21 mouse cellular contexts compared by ENCODE assay signal in genomic region chr9:27346541-27347269, GRCm38 (mm10). TPM values are rescaled to one million over a fixed set of nuclear protein-coding genes. Genes with fewer than 3 reads are reported as not detected.
DNase-seq lines count a peak whose midpoint lies in the region; ATAC-seq and TF ChIP-seq lines count a peak whose summit lies in the region.
"Had no signal": no experiment of that assay in that cellular context is flagged by ENCODE, and none has a peak within 500 bp of the region (broad histone marks: within the 10 kb centered on the region; RNA-seq: fewer than 3 reads in every experiment).

No protein-coding gene starts in this region.

- H3K4me1 ChIP-seq in forebrain, embryonic 11.5 days (replicated peaks; ENCODE audit: control insufficient read depth, insufficient read depth, low read length): no peaks in the 10 kb centered on the region
- H3K4me1 ChIP-seq in forebrain, embryonic 16.5 days (replicated peaks; ENCODE audit: control insufficient read depth, insufficient read depth, low read length): peaks cover 8% of the 10 kb centered on the region
- H3K4me1 ChIP-seq in hindbrain, postnatal 0 days (ENCODE audit: insufficient read depth, low read length): no peaks in the 10 kb centered on the region
- H3K4me1 ChIP-seq in neural tube, embryonic 12.5 days: peaks cover 6% of the 10 kb centered on the region; the same call in 1 of the 2 replicates

- no peak overlapping the region for H3K9ac ChIP-seq in forebrain, embryonic 11.5 days (ENCODE audit: low read length)
- no peak overlapping the region for H3K9ac ChIP-seq in forebrain, embryonic 16.5 days (replicated peaks; ENCODE audit: low read depth, low read length)
- no peak overlapping the region for H3K9ac ChIP-seq in hindbrain, postnatal 0 days (replicated peaks; ENCODE audit: low read length)
- H3K9ac ChIP-seq in neural tube, embryonic 12.5 days: no peak overlapping the region

- ATAC-seq in forebrain, embryonic 11.5 days (replicated peaks; ENCODE audit: low FRiP score): peak; percentile 36; the same call in 1 of the 2 replicates
- peak; percentile 81 for ATAC-seq in forebrain, embryonic 16.5 days
- peak; percentile 53; the same call in 1 of the 2 replicates for ATAC-seq in hindbrain, postnatal 0 days
- peak; percentile 85 for ATAC-seq in neural tube, embryonic 12.5 days (ENCODE audit: low FRiP score, low read depth)
- ATAC-seq in activated CD4-positive, CD25-positive, alpha-beta regulatory T cell, adult 4 months: no peak

- H3K4me2 ChIP-seq in forebrain, embryonic 11.5 days (ENCODE audit: low read depth, low read length, severe bottlenecking): no peak overlapping the region
- H3K4me2 ChIP-seq in forebrain, embryonic 16.5 days (ENCODE audit: low read length): no peak overlapping the region
- no peak overlapping the region for H3K4me2 ChIP-seq in hindbrain, postnatal 0 days (ENCODE audit: low read depth, low read length)
- H3K4me2 ChIP-seq in neural tube, embryonic 12.5 days (replicated peaks): no peak overlapping the region

- no peaks in the 10 kb centered on the region; the same call in 1 of the 2 replicates for H3K36me3 ChIP-seq in forebrain, embryonic 11.5 days (ENCODE audit: control insufficient read depth, insufficient read depth, low read length)
- no peaks in the 10 kb centered on the region for H3K36me3 ChIP-seq in forebrain, embryonic 16.5 days (ENCODE audit: control insufficient read depth, insufficient read depth)
- H3K36me3 ChIP-seq in hindbrain, postnatal 0 days (ENCODE audit: insufficient read depth, low read length): peaks cover 29% of the 10 kb centered on the region
- peaks cover 25% of the 10 kb centered on the region for H3K36me3 ChIP-seq in neural tube, embryonic 12.5 days

- 53% methylated on average over 11 of the region's 11 CpGs for WGBS in forebrain, embryonic 11.5 days
- WGBS in forebrain, embryonic 16.5 days: 16% methylated on average over 11 of the region's 11 CpGs
- 14% methylated on average over 11 of the region's 11 CpGs for WGBS in hindbrain, postnatal 0 days
- WGBS in neural tube, embryonic 12.5 days: 25% methylated on average over 11 of the region's 11 CpGs

- no peaks in the 10 kb centered on the region for H3K9me3 ChIP-seq in forebrain, embryonic 11.5 days (ENCODE audit: control insufficient read depth, low read length)
- no peaks in the 10 kb centered on the region for H3K9me3 ChIP-seq in forebrain, embryonic 16.5 days (ENCODE audit: control insufficient read depth, low read length)
- H3K9me3 ChIP-seq in hindbrain, postnatal 0 days (ENCODE audit: low read length): no peaks in the 10 kb centered on the region
- no peaks in the 10 kb centered on the region for H3K9me3 ChIP-seq in neural tube, embryonic 12.5 days

- no peak overlapping the region for H3K27ac ChIP-seq in forebrain, embryonic 11.5 days (ENCODE audit: low read depth, low read length)
- no peak overlapping the region for H3K27ac ChIP-seq in forebrain, embryonic 16.5 days (ENCODE audit: low read length)
- H3K27ac ChIP-seq in hindbrain, postnatal 0 days: no peak overlapping the region
- H3K27ac ChIP-seq in neural tube, embryonic 12.5 days: no peak overlapping the region
- H3K27ac ChIP-seq: layer of hippocampus, adult 2 months; stomach, postnatal 0 days had no signal

- no peaks in the 10 kb centered on the region for H3K27me3 ChIP-seq in forebrain, embryonic 11.5 days (ENCODE audit: control insufficient read depth, insufficient read depth, low read length)
- no peaks in the 10 kb centered on the region for H3K27me3 ChIP-seq in forebrain, embryonic 16.5 days (replicated peaks; ENCODE audit: control insufficient read depth, insufficient read depth, low read length)
- no peaks in the 10 kb centered on the region for H3K27me3 ChIP-seq in hindbrain, postnatal 0 days (ENCODE audit: insufficient read depth, low read length)
- no peaks in the 10 kb centered on the region for H3K27me3 ChIP-seq in neural tube, embryonic 12.5 days (replicated peaks)

- no peak for TF ChIP-seq CTCF in hindbrain, postnatal 0 days (IDR thresholded peaks at IDR 0.05; ENCODE audit: low read depth)

- no peak overlapping the region for H3K4me3 ChIP-seq in forebrain, embryonic 11.5 days (ENCODE audit: low read depth, low read length)
- no peak overlapping the region for H3K4me3 ChIP-seq in forebrain, embryonic 16.5 days (replicated peaks; ENCODE audit: low read length)
- H3K4me3 ChIP-seq in hindbrain, postnatal 0 days (ENCODE audit: low read length): no peak overlapping the region
- H3K4me3 ChIP-seq in neural tube, embryonic 12.5 days: no peak overlapping the region
- H3K4me3 ChIP-seq: layer of hippocampus, adult 2 months had no signal

- no peak for DNase-seq in forebrain, embryonic 11.5 days (ENCODE audit: low spot score)
- peak; percentile 56 for DNase-seq in hindbrain, postnatal 0 days (ENCODE audit: low spot score)
- no peak for DNase-seq in layer of hippocampus, postnatal 25 days (ENCODE audit: extremely low spot score in 1 of 2, low spot score in 1 of 2)
- no peak for DNase-seq in lung, postnatal 4 days
- DNase-seq: cerebellum, adult 11 months; cerebellum, postnatal 36 days; gastrocnemius, postnatal 14 days; right cerebral cortex, postnatal 14 days had no signal

RNA-seq across cellular contexts. Expression of gene Igsf9b, which starts 47.7 kb away (rescaled TPM):
- 8.4 and 8.8 TPM in 2 replicates for polyA plus RNA-seq in forebrain, embryonic 11.5 days (2014; fragmentation: Nextera tagmentation; extraction: Ambion mirVana)
- 12.0 and 16.7 TPM in 2 replicates for polyA plus RNA-seq in forebrain, embryonic 16.5 days (2015; fragmentation: Nextera tagmentation; extraction: Ambion mirVana)
- 86.5 and 89.9 TPM in 2 replicates for total RNA-seq in hindbrain, postnatal 0 days (2014; rRNA removed)
- polyA plus RNA-seq in hindbrain, postnatal 0 days (2015; fragmentation: Nextera tagmentation; extraction: Ambion mirVana): 20.4 and 21.4 TPM in 2 replicates
- 8.2 and 9.2 TPM in 2 replicates for polyA plus RNA-seq in neural tube, embryonic 12.5 days (2016; fragmentation: Nextera tagmentation; extraction: Ambion mirVana)
- 10 to 100 TPM; 26.0 to 37.2 TPM for total RNA-seq in layer of hippocampus, postnatal 25 days (2021)
- polyA plus RNA-seq in activated CD4-positive, CD25-positive, alpha-beta regulatory T cell, adult 4 months (2017; shearing (Covaris generic)): 1 to 10 TPM; 1.3 TPM

RNA-seq across cellular contexts. Expression of gene Spata19, which starts 49.9 kb away (rescaled TPM):
- not detected in 2 replicates for polyA plus RNA-seq in forebrain, embryonic 11.5 days (2014; fragmentation: Nextera tagmentation; extraction: Ambion mirVana)
- not detected in 2 replicates for polyA plus RNA-seq in forebrain, embryonic 16.5 days (2015; fragmentation: Nextera tagmentation; extraction: Ambion mirVana)
- total RNA-seq in hindbrain, postnatal 0 days (2014; rRNA removed): not detected in 2 replicates
- 0.40 TPM in 1 of 2 replicates, not detected in the other for polyA plus RNA-seq in hindbrain, postnatal 0 days (2015; fragmentation: Nextera tagmentation; extraction: Ambion mirVana)
- not detected in 2 replicates for polyA plus RNA-seq in neural tube, embryonic 12.5 days (2016; fragmentation: Nextera tagmentation; extraction: Ambion mirVana)
- total RNA-seq in layer of hippocampus, postnatal 25 days (2021): not detected
- polyA plus RNA-seq in activated CD4-positive, CD25-positive, alpha-beta regulatory T cell, adult 4 months (2017; shearing (Covaris generic)): not detected
- total RNA-seq: adrenal gland, adult 18-20 months; ES-E14; gastrocnemius, postnatal 14 days; hematopoietic stem cell, adult 5-6 weeks; layer of hippocampus, adult 2 months had no signal
- polyA plus RNA-seq: embryonic facial prominence, embryonic 14.5 days; heart, embryonic 14.5 days; kidney, embryonic 14.5 days; limb, embryonic 14.5 days; liver, embryonic 16.5 days; stomach, postnatal 0 days had no signal
